Mouse (Mus musculus) myocyte (in vitro differentiated cells): Measurements from ENCODE around the gene Unc119. TPM values are rescaled to one million over a fixed set of nuclear protein-coding genes. Genes with fewer than 3 reads are reported as not detected.

Source experiments
- H3K27me3 ChIP-seq: one replicate; pipeline ENCODE4 v1.6.1; 2011; ENCODE audit not compliant: control insufficient read depth, insufficient read depth, insufficient read length
- H3K36me3 ChIP-seq: one replicate; pipeline ENCODE4 v1.6.1; 2011; ENCODE audit not compliant: control insufficient read depth, insufficient read depth
- H3K4me2 ChIP-seq: one replicate; pipeline ENCODE4 v1.6.1; 2011; ENCODE audit warnings: low read depth, control low read depth
- H3K4me3 ChIP-seq: one replicate; pipeline ENCODE4 v1.5.1; 2011; ENCODE audit warnings: mild to moderate bottlenecking, control low read depth, moderate library complexity
- H3K79me2 ChIP-seq: one replicate; pipeline ENCODE4 v1.6.1; 2011; ENCODE audit not compliant: control insufficient read depth, insufficient read depth
- H3ac ChIP-seq: one replicate; pipeline ENCODE4 v1.6.1; 2011; ENCODE audit not compliant: control insufficient read depth, insufficient read length
- CEBPB ChIP-seq: IDR thresholded peaks from 2 replicates; pipeline ENCODE4 v1.6.1; 2011; ENCODE audit warnings: mild to moderate bottlenecking, moderate library complexity; ENCODE audit not compliant: poor library complexity, insufficient read depth, severe bottlenecking
- E2F4 ChIP-seq: IDR thresholded peaks from one replicate; pipeline ENCODE4 v1.6.1; 2011; ENCODE audit warnings: mild to moderate bottlenecking, control low read depth, moderate library complexity; ENCODE audit not compliant: insufficient read depth
- MAX ChIP-seq: IDR thresholded peaks from one replicate; pipeline ENCODE4 v1.6.1; 2011; ENCODE audit warnings: low read depth, mild to moderate bottlenecking, control low read depth
- MYOD1 ChIP-seq, 3 experiments: IDR thresholded peaks; one replicate each; pipeline ENCODE4 v1.6.1; 2011; ENCODE audit warnings: control low read depth in 2 of 3, low read depth in 2 of 3, mild to moderate bottlenecking in 2 of 3, moderate library complexity in 1 of 3; ENCODE audit not compliant: insufficient read length in 2 of 3, control insufficient read depth in 1 of 3
- MYOG ChIP-seq, 3 experiments: IDR thresholded peaks; one replicate each; pipeline ENCODE4 v1.6.1; 2011; ENCODE audit warnings: control low read depth in 2 of 3, low read depth in 2 of 3, mild to moderate bottlenecking in 2 of 3; ENCODE audit not compliant: insufficient read length in 2 of 3, control insufficient read depth in 1 of 3, insufficient read depth in 1 of 3
- POLR2A ChIP-seq: IDR thresholded peaks from one replicate; pipeline ENCODE4 v1.6.1; 2011; ENCODE audit warnings: low read depth, mild to moderate bottlenecking, control low read depth, moderate library complexity; ENCODE audit not compliant: insufficient read length
- POLR2AphosphoS2 ChIP-seq: IDR thresholded peaks from one replicate; pipeline ENCODE4 v1.6.1; 2011; ENCODE audit warnings: low read depth, control low read depth; ENCODE audit not compliant: insufficient read length
- REST ChIP-seq: IDR thresholded peaks from one replicate; pipeline ENCODE4 v1.6.1; 2011; ENCODE audit warnings: mild to moderate bottlenecking, control low read depth, moderate library complexity; ENCODE audit not compliant: insufficient read depth, insufficient read length
- SRF ChIP-seq: IDR thresholded peaks from one replicate; pipeline ENCODE4 v1.6.1; 2011; ENCODE audit warnings: low read depth; ENCODE audit not compliant: control insufficient read depth, insufficient read length
- TCF12 ChIP-seq: IDR thresholded peaks from one replicate; pipeline ENCODE4 v1.6.1; 2011; ENCODE audit warnings: mild to moderate bottlenecking, control low read depth; ENCODE audit not compliant: poor library complexity, insufficient read depth, severe bottlenecking
- TCF3 ChIP-seq: IDR thresholded peaks from one replicate; pipeline ENCODE4 v1.6.1; 2011; ENCODE audit warnings: low read depth, control low read depth; ENCODE audit not compliant: insufficient read length
- USF1 ChIP-seq: IDR thresholded peaks from one replicate; pipeline ENCODE4 v1.6.1; 2011; ENCODE audit warnings: low read depth, mild to moderate bottlenecking, control low read depth, moderate library complexity
- polyA plus RNA-seq: library from polyadenylated mRNA; unstranded; fragments of >200 nt; fragmentation: generic; extraction: Trizol; gene quantifications from one replicate; pipeline ENCODE4 v1.2.1, GENCODE M21; 2012; ENCODE audit warnings: missing spikeins

The Unc119 gene
- polyA plus RNA-seq: 24.8 TPM

DNA sequence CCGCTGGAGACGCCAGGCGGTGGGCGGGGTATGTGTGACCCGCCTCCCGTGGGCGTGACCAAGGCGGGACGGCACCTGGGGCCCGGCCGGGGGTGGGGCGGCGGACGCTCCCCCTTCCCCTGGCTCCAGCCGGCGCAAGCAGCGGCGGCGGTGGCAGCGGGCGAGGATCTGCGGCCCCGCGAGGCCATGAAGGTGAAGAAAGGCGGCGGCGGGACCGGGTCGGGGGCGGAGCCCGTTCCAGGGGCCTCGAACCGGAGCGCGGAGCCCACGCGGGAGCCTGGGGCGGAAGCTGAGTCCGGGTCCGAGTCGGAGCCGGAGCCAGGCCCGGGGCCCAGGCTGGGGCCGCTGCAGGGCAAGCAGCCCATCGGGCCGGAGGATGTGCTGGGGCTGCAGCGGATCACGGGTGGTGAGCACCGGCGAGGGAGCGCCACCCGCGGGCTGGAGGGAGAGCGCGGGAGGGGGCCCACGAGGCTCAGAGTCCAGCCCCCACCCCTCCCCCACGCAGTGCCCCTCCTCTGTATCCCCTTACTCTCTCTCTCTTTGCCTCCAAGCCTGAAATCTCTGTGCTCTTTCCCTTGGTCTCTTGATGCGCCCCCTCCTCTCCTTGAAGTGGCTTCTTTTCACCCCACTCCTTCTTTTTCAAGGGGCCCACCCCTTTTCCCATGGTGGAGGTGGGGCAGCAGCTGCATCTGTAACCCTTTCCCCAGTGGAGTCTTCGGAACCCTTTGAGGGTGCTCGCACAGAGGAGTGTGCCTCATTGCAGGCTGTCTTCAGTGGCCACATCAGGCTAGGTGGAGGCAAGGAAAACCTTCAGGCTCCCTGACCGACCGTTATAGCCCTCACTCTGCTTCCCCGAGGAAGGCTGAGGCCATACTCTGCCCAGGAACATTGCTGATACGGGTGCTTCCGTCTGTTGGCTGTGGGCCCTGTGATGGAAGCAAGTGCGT, at the start of gene Unc119:
TSS of gene Unc119 (plus strand) at position 102 of the 947 bp plus-strand sequence.
- H3K36me3 ChIP-seq: peaks cover 4% of the 10 kb centered on the region
- TF ChIP-seq POLR2A (peak; percentile 78), SRF (no peak), CEBPB (no peak), USF1 (no peak), TCF12 (no peak), POLR2AphosphoS2 (peak; percentile 49), MYOG (IDR thresholded peaks at IDR 0.05; ENCODE audit: control insufficient read depth in 1 of 3, insufficient read depth in 1 of 3, insufficient read length in 2 of 3, low read depth in 2 of 3) (peak in 1 of 3 experiments; percentile 4), TCF3 (no peak), MAX (no peak), E2F4 (no peak), REST (no peak), MYOD1 (IDR thresholded peaks at IDR 0.05; ENCODE audit: control insufficient read depth in 1 of 3, insufficient read length in 2 of 3, low read depth in 2 of 3) (peak in 1 of 3 experiments; percentile 29)
- H3K27me3 ChIP-seq: no peaks in the 10 kb centered on the region
- peak within 1 kb of the TSS; percentile 27 for H3ac ChIP-seq
- peak within 1 kb of the TSS; percentile 13 for H3K4me3 ChIP-seq
- no peaks in the 10 kb centered on the region for H3K79me2 ChIP-seq
- peak within 1 kb of the TSS; percentile 84 for H3K4me2 ChIP-seq

DNA sequence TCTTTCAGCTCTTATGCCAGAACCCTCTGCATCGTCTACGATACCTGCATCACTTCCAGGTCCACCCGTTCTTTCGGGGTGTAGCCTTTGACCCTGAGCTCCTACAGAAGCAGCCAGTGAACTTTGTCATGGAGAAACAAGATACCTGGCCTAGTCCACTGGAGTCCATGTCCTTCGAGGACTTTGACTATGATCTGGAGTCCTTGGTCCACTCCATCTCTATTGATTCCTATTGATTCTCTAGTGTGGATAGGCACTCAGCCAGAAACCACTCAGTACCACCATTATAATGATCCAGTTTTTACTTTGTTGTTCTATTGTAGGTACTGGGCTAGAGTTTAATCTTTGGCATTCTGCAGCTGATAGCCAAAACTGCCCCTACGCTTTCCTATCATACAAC, 48.7 kb upstream of the Unc119 start:
- H3K36me3 ChIP-seq: peaks cover 19% of the 10 kb centered on the region
- no peaks in the 10 kb centered on the region for H3K27me3 ChIP-seq
- H3K4me2 ChIP-seq: no peak overlapping the region
- no peak for TF ChIP-seq SRF
- no peak for TF ChIP-seq TCF12
- no peak for TF ChIP-seq CEBPB
- no peak for TF ChIP-seq MAX
- no peak for TF ChIP-seq MYOD1 (IDR thresholded peaks at IDR 0.05; ENCODE audit: control insufficient read depth in 1 of 3, insufficient read length in 2 of 3, low read depth in 2 of 3)
- no peak overlapping the region for H3K4me3 ChIP-seq
- no peak overlapping the region for H3ac ChIP-seq
- no peaks in the 10 kb centered on the region for H3K79me2 ChIP-seq

DNA sequence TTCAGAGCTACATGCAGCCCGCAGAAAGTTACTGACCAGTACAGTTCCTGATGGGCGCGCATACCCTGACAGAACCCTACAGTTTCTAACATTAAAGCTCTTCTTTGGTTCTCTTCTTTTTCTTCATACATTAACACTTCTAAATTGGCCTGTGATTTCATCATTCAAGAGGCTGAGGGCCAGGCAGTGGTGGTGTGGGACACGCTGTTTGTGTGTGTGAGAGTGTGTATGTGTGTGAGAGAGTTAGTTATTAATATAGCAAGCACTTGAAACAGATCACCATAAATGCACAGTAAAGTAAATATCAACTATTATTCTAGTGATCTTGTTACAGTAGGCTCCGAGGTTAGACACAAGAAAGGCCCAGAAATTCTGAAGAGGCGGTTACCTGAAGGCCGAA, 42.4 kb upstream of the Unc119 start:
- Histone ChIP-seq H3K79me2 (peaks cover 43% of the 10 kb centered on the region), H3K4me2 (peak overlapping the region; percentile 81), H3K4me3 (peak overlapping the region; percentile 60), H3ac (no peak overlapping the region), H3K27me3 (no peaks in the 10 kb centered on the region), H3K36me3 (peaks cover 13% of the 10 kb centered on the region)
- no peak for TF ChIP-seq POLR2AphosphoS2
- peak; percentile 84 for TF ChIP-seq CEBPB

GRCm38 (mm10) chr11:78301357-78302084, 41.8 kb upstream of the Unc119 start, which contains the start of gene Spag5:
Spag5 (plus strand) TSS chr11:78301529.
- H3K79me2 ChIP-seq: peaks cover 44% of the 10 kb centered on the region
- TF ChIP-seq POLR2A: peak; percentile 97
- TF ChIP-seq MYOD1 (IDR thresholded peaks at IDR 0.05; ENCODE audit: control insufficient read depth in 1 of 3, insufficient read length in 2 of 3, low read depth in 2 of 3): peak in 1 of 3 experiments; percentile 39
- TF ChIP-seq SRF: no peak
- peak; percentile 97 for TF ChIP-seq POLR2AphosphoS2
- no peak for TF ChIP-seq TCF12
- peak in 1 of 3 experiments; percentile 58 for TF ChIP-seq MYOG (IDR thresholded peaks at IDR 0.05; ENCODE audit: control insufficient read depth in 1 of 3, insufficient read depth in 1 of 3, insufficient read length in 2 of 3, low read depth in 2 of 3)
- peak; percentile 96 for TF ChIP-seq E2F4
- H3ac ChIP-seq: no peak within 1 kb of the TSS
- H3K27me3 ChIP-seq: no peaks in the 10 kb centered on the region
- H3K4me2 ChIP-seq: peak within 1 kb of the TSS; percentile 81
- H3K36me3 ChIP-seq: peaks cover 13% of the 10 kb centered on the region
- peak within 1 kb of the TSS; percentile 60 for H3K4me3 ChIP-seq

DNA sequence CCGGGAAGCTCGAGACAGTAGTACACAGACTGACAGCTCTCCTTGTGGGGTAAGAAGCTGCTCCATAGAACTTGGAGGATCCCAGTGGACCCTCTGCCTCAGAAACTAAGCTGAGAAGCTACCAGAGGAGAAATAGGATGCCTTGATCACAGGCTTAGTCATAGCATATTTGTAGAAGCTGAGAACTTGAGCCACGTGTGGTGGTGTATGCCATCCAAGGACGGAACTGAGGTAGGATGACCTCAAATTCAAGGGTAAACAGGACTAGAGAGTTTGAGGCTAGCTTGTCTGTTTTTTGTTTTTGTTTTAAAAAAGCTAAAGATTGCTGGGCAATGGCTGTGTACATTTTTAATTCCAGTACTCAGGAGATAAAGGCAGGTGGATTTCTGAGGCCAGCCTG, 38.0 kb upstream of the Unc119 start:
- Histone ChIP-seq H3ac (no peak overlapping the region), H3K4me2 (no peak overlapping the region), H3K27me3 (no peaks in the 10 kb centered on the region), H3K4me3 (no peak overlapping the region), H3K36me3 (peaks cover 38% of the 10 kb centered on the region), H3K79me2 (peaks cover 59% of the 10 kb centered on the region)
- TF ChIP-seq USF1: peak; percentile 2
- TF ChIP-seq MYOD1 (IDR thresholded peaks at IDR 0.05; ENCODE audit: control insufficient read depth in 1 of 3, insufficient read length in 2 of 3, low read depth in 2 of 3): no peak
